Mouse (Mus musculus): ENCODE measurements around the gene Pth2. TPM values are rescaled to one million over a fixed set of nuclear protein-coding genes. Genes with fewer than 3 reads are reported as not detected.

Gene Pth2
- total RNA-seq (2014; fragmentation: Nextera tagmentation) (not detected in 2 replicates), total RNA-seq (2017) (not detected in 2 replicates)

- ATAC-seq (replicated peaks; ENCODE audit: low FRiP score, low TSS enrichment, poor library complexity, severe bottlenecking) = no peak
Observed at GRCm38 (mm10) chr7:45180896-45181477, at the start of gene Pth2. Gene Pth2, plus strand, starts transcription at chr7:45180995.

- ATAC-seq (replicated peaks; ENCODE audit: low FRiP score, low TSS enrichment, poor library complexity, severe bottlenecking) = no peak
Observed at GRCm38 (mm10) chr7:45131850-45132249, 48.9 kb upstream of the Pth2 start.

- ATAC-seq (replicated peaks; ENCODE audit: low FRiP score, low TSS enrichment, poor library complexity, severe bottlenecking) = no peak
Observed at GRCm38 (mm10) chr7:45133446-45134159, 47.2 kb upstream of the Pth2 start.

- peak; percentile 40 for ATAC-seq (replicated peaks; ENCODE audit: low FRiP score, low TSS enrichment, poor library complexity, severe bottlenecking)
Observed at GRCm38 (mm10) chr7:45134544-45135026, 46.2 kb upstream of the Pth2 start.

GRCm38 (mm10) chr7:45135370-45135769, 45.4 kb upstream of the Pth2 start:
- no peak for ATAC-seq (replicated peaks; ENCODE audit: low FRiP score, low TSS enrichment, poor library complexity, severe bottlenecking)

GRCm38 (mm10) chr7:45135993-45136567, 44.7 kb upstream of the Pth2 start, which contains the start of the genes Gm45713 and Flt3l:
Gene Gm45713, minus strand, starts transcription at chr7:45136231.
Gene Flt3l, minus strand, starts transcription at chr7:45136432.
- peak; percentile 44 for ATAC-seq (replicated peaks; ENCODE audit: low FRiP score, low TSS enrichment, poor library complexity, severe bottlenecking)

- ATAC-seq (replicated peaks; ENCODE audit: low FRiP score, low TSS enrichment, poor library complexity, severe bottlenecking) = peak; percentile 72
Observed at GRCm38 (mm10) chr7:45137171-45138006, 43.4 kb upstream of the Pth2 start.

- no peak for ATAC-seq (replicated peaks; ENCODE audit: low FRiP score, low TSS enrichment, poor library complexity, severe bottlenecking)
Observed at GRCm38 (mm10) chr7:45138403-45138802, 42.4 kb upstream of the Pth2 start.

- ATAC-seq (replicated peaks; ENCODE audit: low FRiP score, low TSS enrichment, poor library complexity, severe bottlenecking) = peak; percentile 15; the same call in 1 of the 2 replicates
Observed at GRCm38 (mm10) chr7:45139904-45140723, 40.7 kb upstream of the Pth2 start.

GRCm38 (mm10) chr7:45141319-45141718, 39.5 kb upstream of the Pth2 start:
- no peak for ATAC-seq (replicated peaks; ENCODE audit: low FRiP score, low TSS enrichment, poor library complexity, severe bottlenecking)

GRCm38 (mm10) chr7:45141914-45142313, 38.9 kb upstream of the Pth2 start:
- no peak for ATAC-seq (replicated peaks; ENCODE audit: low FRiP score, low TSS enrichment, poor library complexity, severe bottlenecking)

GRCm38 (mm10) chr7:45144368-45145174, 36.2 kb upstream of the Pth2 start:
- ATAC-seq (replicated peaks; ENCODE audit: low FRiP score, low TSS enrichment, poor library complexity, severe bottlenecking) = no peak

GRCm38 (mm10) chr7:45145460-45145859, 35.3 kb upstream of the Pth2 start:
- ATAC-seq (replicated peaks; ENCODE audit: low FRiP score, low TSS enrichment, poor library complexity, severe bottlenecking) = no peak

- ATAC-seq (replicated peaks; ENCODE audit: low FRiP score, low TSS enrichment, poor library complexity, severe bottlenecking) = no peak
Observed at GRCm38 (mm10) chr7:45147267-45147666, 33.5 kb upstream of the Pth2 start.

- ATAC-seq (replicated peaks; ENCODE audit: low FRiP score, low TSS enrichment, poor library complexity, severe bottlenecking) = no peak
Observed at GRCm38 (mm10) chr7:45147899-45148298, 32.9 kb upstream of the Pth2 start.

GRCm38 (mm10) chr7:45148534-45149098, 32.2 kb upstream of the Pth2 start:
- ATAC-seq (replicated peaks; ENCODE audit: low FRiP score, low TSS enrichment, poor library complexity, severe bottlenecking) = no peak

- ATAC-seq (replicated peaks; ENCODE audit: low FRiP score, low TSS enrichment, poor library complexity, severe bottlenecking) = no peak
Observed at GRCm38 (mm10) chr7:45149545-45149944, 31.2 kb upstream of the Pth2 start.

GRCm38 (mm10) chr7:45150321-45150720, 30.5 kb upstream of the Pth2 start:
- no peak for ATAC-seq (replicated peaks; ENCODE audit: low FRiP score, low TSS enrichment, poor library complexity, severe bottlenecking)
